Mouse (Mus musculus): Measurements from ENCODE around the gene Ppp1r3c. TPM values are rescaled to one million over a fixed set of nuclear protein-coding genes. Genes with fewer than 3 reads are reported as not detected.

The Ppp1r3c gene
- total RNA-seq, 2 experiments from 2014 or later, result 48.4 to 58.1 TPM

DNA sequence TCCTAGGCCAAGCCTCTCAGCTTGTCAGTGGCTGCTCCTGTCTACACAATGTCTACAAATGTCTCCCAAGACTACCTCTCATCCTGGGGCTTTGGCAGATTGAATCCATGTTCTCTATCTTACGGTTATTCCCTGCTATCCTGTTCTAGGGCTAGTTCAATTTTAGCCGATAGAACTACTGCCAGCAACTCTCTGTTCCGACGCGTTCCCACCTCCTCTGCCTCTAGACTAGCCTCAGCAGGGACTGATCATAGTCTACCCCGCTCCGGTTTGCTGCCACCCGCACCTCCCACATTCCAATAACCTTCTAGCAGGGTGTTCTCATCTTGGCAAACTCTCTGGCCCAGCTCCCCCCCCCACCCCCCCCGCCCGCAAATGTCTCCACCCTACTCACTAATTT, 20.9 kb downstream of the Ppp1r3c start:
- Histone ChIP-seq H3K4me3 (no peak overlapping the region), H3K27ac (no peak overlapping the region)
- no peak for DNase-seq (ENCODE audit: extremely low spot score in 1 of 2, low spot score in 2 of 2)
- intact Hi-C loops (cut with DNase I), result no loop called here
- no peak for TF ChIP-seq CTCF (IDR thresholded peaks at IDR 0.05)

DNA sequence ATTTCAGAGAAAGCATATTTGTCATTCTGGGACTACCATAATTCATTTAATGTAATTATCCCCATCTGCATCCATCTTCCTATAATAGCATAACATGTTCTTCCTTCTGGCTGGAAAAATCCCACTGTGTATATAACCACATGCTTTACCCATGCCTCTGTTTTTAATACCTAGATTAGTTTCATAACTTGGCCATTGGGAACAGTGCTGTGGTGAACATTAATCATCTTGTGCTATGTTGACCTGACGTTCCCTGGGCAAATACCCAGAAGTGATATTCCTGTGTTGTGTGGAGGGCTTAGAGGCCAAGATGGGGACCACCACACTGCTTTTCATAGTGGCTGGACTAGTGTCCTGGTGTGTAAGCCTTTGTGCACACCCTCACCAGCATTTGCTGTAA, 22.0 kb downstream of the Ppp1r3c start:
- DNase-seq (ENCODE audit: extremely low spot score in 1 of 2, low spot score in 2 of 2), result no peak
- no peak overlapping the region for H3K4me3 ChIP-seq
- no peak for TF ChIP-seq CTCF (IDR thresholded peaks at IDR 0.05)
- intact Hi-C loops (cut with DNase I), result no loop called here
- no peak overlapping the region for H3K27ac ChIP-seq

DNA sequence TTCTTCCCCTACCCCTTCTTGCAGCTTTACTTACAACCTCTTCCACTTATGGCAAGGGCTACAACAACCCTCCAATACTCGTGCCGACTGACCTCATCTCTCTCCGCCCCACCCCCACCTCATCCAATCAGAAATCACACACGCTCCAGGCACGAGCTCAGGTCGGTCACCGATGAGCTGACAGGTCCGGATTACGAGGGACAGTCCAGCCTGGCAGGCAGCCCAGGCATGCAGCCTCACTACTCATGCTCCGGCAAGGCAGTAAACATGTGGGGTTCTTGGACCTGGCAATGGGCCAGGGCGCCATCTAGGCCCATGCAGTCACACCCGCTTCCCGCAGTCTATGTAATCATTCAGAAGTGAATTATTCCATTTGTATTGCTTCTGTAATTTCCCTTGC, 23.4 kb downstream of the Ppp1r3c start:
- no peak for TF ChIP-seq CTCF (IDR thresholded peaks at IDR 0.05)
- H3K27ac ChIP-seq, result no peak overlapping the region
- DNase-seq (ENCODE audit: extremely low spot score in 1 of 2, low spot score in 2 of 2), result no peak
- intact Hi-C loops (cut with DNase I), result no loop called here
- H3K4me3 ChIP-seq, result no peak overlapping the region

DNA sequence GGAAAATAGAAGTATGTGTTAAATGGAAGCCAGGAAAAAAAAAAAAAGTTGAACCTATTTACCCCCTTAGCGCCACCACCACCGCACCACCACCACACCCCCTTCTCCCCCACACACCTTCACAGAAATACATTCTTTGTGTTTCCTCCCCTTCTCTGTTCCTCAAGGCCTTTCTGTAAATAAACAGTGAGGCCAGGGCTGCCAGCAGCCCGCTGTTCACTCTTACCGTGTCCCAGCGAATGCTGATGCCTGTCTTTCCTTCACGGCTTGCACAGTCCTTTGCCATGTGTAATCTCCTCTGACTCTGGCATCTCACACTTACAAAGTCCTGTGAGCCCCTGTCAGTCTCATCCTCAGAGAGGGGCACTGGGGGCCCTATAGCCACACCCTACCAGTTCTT, 30.3 kb downstream of the Ppp1r3c start:
- no peak for TF ChIP-seq CTCF (IDR thresholded peaks at IDR 0.05)
- H3K4me3 ChIP-seq, result no peak overlapping the region
- intact Hi-C loops (cut with DNase I), result no loop called here
- no peak overlapping the region for H3K27ac ChIP-seq
- no peak for DNase-seq (ENCODE audit: extremely low spot score in 1 of 2, low spot score in 2 of 2)

DNA sequence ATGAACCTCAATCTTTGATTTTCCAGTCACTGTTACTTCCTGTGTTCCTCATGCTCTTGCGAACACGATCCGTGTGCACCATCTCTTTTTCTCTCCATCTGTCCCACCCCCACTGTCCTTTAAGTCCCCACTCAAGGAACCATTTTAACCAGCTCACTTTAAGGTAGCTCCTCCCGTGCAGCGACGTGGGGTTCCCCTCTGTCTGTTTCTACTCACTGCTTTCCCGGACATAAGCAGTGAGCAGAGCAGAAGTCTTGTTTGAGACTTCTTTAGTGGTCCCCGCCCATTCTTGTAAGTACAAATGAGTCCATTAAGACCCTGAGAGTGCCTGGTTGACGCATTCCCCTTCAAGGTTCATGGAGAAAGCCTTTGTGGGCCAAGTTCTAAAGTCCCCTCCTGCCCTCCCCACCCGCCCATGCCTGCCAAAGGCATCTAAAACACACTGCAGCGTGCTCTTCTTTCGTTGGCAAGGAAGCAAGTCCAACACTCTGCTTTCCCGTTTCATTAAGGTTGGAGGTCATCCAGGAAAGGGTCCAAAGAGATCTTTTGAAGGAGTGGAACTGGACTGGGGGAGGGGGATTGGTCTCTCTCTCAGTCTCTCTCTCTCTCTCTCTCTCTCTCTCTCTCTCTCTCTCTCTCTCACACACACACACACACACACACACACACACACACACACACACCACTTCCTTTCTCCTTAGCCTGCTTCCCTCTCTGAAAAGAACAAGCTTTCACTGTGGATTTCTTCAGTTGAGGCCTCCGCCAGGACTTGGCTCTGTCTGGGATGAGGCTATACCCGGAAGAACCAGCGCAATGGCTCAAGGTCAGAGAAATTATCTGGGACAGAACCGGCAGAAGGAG, 30.9 kb downstream of the Ppp1r3c start:
- intact Hi-C loops (cut with DNase I), result no loop called here
- Histone ChIP-seq H3K27ac (peak overlapping the region; percentile 41; the same call in 1 of the 2 replicates), H3K4me3 (no peak overlapping the region; the same call in 1 of the 2 replicates)
- no peak for DNase-seq (ENCODE audit: extremely low spot score in 1 of 2, low spot score in 2 of 2)
- TF ChIP-seq CTCF (IDR thresholded peaks at IDR 0.05), result no peak

DNA sequence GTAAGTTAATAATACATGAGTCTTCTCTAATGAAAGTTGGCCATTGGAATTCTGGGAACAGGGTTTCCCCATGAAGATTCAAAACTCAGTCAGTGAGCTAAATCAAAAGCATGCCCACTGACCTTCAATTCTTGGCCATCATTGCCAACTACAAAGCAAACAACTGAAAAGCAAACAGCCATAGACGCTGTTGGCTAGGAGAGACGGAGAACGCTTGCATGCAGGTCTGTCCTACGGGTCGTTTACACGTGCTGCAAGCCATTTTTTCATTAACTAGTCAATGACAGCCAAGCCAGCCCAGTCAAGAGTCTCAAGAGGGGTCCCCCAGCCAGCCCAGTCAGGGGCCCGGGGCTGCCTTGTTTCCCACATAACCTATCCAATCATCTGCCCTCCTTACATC, 31.7 kb downstream of the Ppp1r3c start:
- no peak for DNase-seq (ENCODE audit: extremely low spot score in 1 of 2, low spot score in 2 of 2)
- TF ChIP-seq CTCF (IDR thresholded peaks at IDR 0.05), result no peak
- intact Hi-C loops (cut with DNase I), result no loop called here
- H3K27ac ChIP-seq, result peak overlapping the region; percentile 41; the same call in 1 of the 2 replicates
- H3K4me3 ChIP-seq, result 0 out of 2 replicates have a peak overlapping the region, but pooled peaks have one; percentile 4

DNA sequence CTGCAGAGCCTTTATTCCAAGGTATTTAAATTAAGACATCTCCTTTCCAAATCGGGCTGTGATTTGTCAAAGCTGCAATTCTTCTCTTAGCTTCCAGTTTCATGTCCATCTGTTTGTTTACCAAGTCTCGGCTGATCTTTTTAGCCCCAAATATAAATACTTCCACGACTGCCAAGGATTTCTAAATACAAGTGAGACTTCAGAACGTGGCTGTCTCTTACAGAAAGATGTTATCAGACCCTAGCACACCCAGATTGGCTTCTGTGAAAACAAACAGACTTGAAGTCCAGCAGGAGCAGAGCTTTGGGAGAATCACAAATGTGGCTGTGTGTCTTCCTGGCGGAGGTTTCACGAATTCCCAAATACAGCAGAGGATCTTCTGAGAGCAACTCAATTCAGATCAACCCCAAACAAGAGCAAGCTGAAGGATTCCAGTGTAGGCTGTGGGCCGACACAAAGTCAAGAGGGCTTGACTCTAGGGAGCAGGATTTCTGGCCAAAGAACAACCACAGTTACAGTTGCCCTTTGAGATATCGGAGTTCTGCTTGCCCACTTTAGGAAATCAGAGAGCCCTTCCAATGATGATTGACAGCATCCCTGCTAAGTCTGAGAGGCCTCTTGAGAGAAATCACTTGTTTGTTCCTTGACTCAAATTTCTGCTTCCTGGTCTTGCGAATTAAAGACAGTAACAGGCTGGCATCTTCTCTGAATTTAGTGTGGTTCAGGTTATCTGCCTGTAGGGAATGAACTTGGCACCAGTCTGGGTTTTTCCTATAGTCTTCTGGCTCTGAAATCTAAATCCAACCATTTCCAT, 34.4 kb downstream of the Ppp1r3c start:
- intact Hi-C loops (cut with DNase I), result no loop called here
- DNase-seq (ENCODE audit: extremely low spot score in 1 of 2, low spot score in 2 of 2), result no peak
- Histone ChIP-seq H3K4me3 (no peak overlapping the region), H3K27ac (peak overlapping the region; percentile 82)
- TF ChIP-seq CTCF (IDR thresholded peaks at IDR 0.05), result no peak

DNA sequence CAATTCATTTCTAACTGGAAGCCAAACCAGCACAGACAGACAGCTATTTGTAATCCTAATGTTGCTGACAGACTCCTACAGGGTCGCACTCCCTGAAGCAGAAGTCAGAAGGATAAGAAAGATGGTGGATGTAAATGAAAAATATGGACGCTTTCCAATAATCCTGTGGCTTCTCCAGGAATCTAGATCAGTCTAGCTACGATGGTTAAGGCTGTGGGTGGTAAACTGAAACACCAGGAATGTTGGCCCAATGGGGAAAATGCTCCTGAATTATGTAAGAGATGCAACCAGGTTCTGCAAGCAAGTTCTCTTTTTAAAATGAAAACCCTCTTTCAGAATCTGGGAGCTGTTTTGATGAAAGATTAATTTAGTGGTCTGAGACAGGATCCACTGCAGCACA, 35.1 kb downstream of the Ppp1r3c start:
- DNase-seq (ENCODE audit: extremely low spot score in 1 of 2, low spot score in 2 of 2), result no peak
- intact Hi-C loops (cut with DNase I), result no loop called here
- H3K4me3 ChIP-seq, result no peak overlapping the region
- no peak for TF ChIP-seq CTCF (IDR thresholded peaks at IDR 0.05)
- peak overlapping the region; percentile 82 for H3K27ac ChIP-seq

DNA sequence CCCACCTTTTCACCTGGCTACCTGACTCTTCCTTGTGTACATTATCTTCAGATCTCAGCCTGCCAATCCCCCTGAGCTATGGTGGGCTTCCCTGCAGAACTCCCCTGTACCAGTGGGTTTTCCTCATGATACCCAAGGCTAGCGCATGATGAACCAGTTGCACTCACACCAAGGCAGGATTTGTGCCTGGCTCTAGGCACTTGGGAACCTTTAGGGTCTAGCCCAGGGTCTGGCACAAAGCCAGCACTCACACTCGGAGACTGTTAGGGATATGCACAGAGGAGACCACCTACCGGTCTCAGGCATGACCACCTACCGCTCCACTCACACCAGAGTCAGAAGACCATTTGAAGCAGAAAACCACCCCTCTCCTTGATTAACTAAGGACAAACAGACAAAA, 35.5 kb downstream of the Ppp1r3c start:
- no peak for DNase-seq (ENCODE audit: extremely low spot score in 1 of 2, low spot score in 2 of 2)
- H3K27ac ChIP-seq, result peak overlapping the region; percentile 82
- no peak for TF ChIP-seq CTCF (IDR thresholded peaks at IDR 0.05)
- H3K4me3 ChIP-seq, result no peak overlapping the region
- intact Hi-C loops (cut with DNase I), result no loop called here

DNA sequence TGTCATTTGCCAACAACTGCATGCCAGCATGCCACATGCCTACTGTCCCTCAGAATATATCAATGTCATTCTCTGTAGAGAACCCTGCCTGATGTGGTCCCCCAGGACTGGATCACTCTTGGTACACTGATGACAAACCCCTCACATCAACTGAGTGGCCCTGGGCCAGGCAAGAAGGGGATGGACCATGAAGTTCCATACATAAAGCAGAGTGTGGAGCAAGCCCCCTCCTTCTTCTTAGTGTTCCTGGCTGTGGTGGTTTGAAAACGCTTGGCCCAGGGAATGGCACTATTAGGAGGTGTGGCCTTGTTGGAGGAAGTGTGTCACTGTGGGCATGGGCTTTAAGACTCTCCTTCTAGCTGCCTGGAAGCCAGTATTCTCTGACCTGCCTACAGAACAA, 37.3 kb downstream of the Ppp1r3c start:
- TF ChIP-seq CTCF (IDR thresholded peaks at IDR 0.05), result no peak
- H3K4me3 ChIP-seq, result no peak overlapping the region
- intact Hi-C loops (cut with DNase I), result no loop called here
- no peak overlapping the region for H3K27ac ChIP-seq
- DNase-seq (ENCODE audit: extremely low spot score in 1 of 2, low spot score in 2 of 2), result no peak

DNA sequence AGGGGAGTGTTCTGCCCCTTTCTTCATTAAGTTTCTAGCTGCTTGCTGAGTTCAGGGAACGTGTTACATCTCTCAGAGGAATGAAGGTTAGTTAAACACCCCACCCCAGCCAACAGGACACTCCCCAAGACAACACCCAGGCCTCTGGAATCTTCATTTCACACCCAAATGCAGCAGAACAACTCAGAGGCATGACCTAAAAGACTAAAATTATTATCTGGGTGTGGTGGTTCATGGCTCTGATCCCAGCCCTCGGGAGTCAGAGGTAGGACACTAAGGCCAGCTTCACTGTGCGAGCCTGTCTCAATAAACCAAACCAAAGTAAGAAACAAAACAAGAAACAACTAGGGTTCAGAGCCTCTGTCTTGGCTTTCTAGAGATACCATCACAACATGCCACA, 38.3 kb downstream of the Ppp1r3c start:
- intact Hi-C loops (cut with DNase I), result no loop called here
- H3K27ac ChIP-seq, result no peak overlapping the region
- H3K4me3 ChIP-seq, result no peak overlapping the region
- DNase-seq (ENCODE audit: extremely low spot score in 1 of 2, low spot score in 2 of 2), result no peak
- no peak for TF ChIP-seq CTCF (IDR thresholded peaks at IDR 0.05)

DNA sequence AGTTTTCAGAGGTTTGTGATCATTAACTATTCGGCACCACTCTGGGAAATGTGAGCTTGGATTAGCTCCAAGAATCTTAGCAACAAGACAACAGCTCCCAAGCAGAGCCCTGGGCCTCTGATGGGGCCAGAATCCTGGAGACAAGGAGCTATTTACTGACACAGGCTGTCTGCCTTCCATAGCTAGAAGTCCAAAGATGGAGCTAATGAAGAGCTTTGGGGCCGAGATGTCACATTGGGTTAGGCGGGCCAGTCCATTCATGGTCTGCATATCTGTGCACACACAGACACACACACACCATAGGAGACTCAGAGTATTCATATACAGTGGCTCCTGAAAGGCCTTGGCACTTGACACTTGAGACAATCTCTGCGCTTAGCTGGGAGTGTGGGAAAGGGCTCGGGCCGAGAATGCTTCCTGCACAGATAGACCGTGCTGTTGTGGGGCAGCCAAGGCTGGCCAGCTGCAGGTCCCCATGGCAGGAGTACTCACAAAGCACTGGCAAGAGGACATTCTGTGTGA, 39.8 kb downstream of the Ppp1r3c start:
- peak overlapping the region; percentile 53 for H3K27ac ChIP-seq
- H3K4me3 ChIP-seq, result no peak overlapping the region
- no peak for TF ChIP-seq CTCF (IDR thresholded peaks at IDR 0.05)
- no peak for DNase-seq (ENCODE audit: extremely low spot score in 1 of 2, low spot score in 2 of 2)
- intact Hi-C loops (cut with DNase I), result no loop called here

All from left cerebral cortex, adult 2 months (tissue).